Mouse (Mus musculus): ENCODE measurements around the gene Arhgef7.

The Arhgef7 gene

GRCm38 (mm10) chr8:11712244-11712643 is 15.3 kb upstream of the Arhgef7 start:
- no peak for DNase-seq (ENCODE audit: low read depth in 1 of 2, low spot score in 2 of 2)

- no peak for DNase-seq (ENCODE audit: low read depth in 1 of 2, low spot score in 2 of 2)
Measured at GRCm38 (mm10) chr8:11717194-11717593, 10.3 kb upstream of the Arhgef7 start.

GRCm38 (mm10) chr8:11727273-11727650 is 259 bp upstream of the Arhgef7 start:
- DNase-seq (ENCODE audit: low read depth in 1 of 2, low spot score in 2 of 2) = no peak

- no peak for DNase-seq (ENCODE audit: low read depth in 1 of 2, low spot score in 2 of 2)
Measured at GRCm38 (mm10) chr8:11728482-11729295, 1.2 kb downstream of the Arhgef7 start.

GRCm38 (mm10) chr8:11730271-11730940 is 2.9 kb downstream of the Arhgef7 start:
- no peak for DNase-seq (ENCODE audit: low read depth in 1 of 2, low spot score in 2 of 2)

GRCm38 (mm10) chr8:11735672-11736235 is 8.2 kb downstream of the Arhgef7 start:
- DNase-seq (ENCODE audit: low read depth in 1 of 2, low spot score in 2 of 2) = no peak

GRCm38 (mm10) chr8:11737096-11737495 is 9.6 kb downstream of the Arhgef7 start:
- DNase-seq (ENCODE audit: low read depth in 1 of 2, low spot score in 2 of 2) = no peak

- no peak for DNase-seq (ENCODE audit: low read depth in 1 of 2, low spot score in 2 of 2)
Measured at GRCm38 (mm10) chr8:11739082-11739481, 11.6 kb downstream of the Arhgef7 start.

GRCm38 (mm10) chr8:11740857-11741256 is 13.3 kb downstream of the Arhgef7 start:
- no peak for DNase-seq (ENCODE audit: low read depth in 1 of 2, low spot score in 2 of 2)

- DNase-seq (ENCODE audit: low read depth in 1 of 2, low spot score in 2 of 2) = no peak
Measured at GRCm38 (mm10) chr8:11743580-11743979, 16.1 kb downstream of the Arhgef7 start.

GRCm38 (mm10) chr8:11746850-11747600 is 19.5 kb downstream of the Arhgef7 start:
- no peak for DNase-seq (ENCODE audit: low read depth in 1 of 2, low spot score in 2 of 2)

- DNase-seq (ENCODE audit: low read depth in 1 of 2, low spot score in 2 of 2) = no peak
Measured at GRCm38 (mm10) chr8:11749472-11749871, 22.0 kb downstream of the Arhgef7 start.

GRCm38 (mm10) chr8:11752338-11752737 is 24.8 kb downstream of the Arhgef7 start:
- no peak for DNase-seq (ENCODE audit: low read depth in 1 of 2, low spot score in 2 of 2)

GRCm38 (mm10) chr8:11753155-11753941 is 25.8 kb downstream of the Arhgef7 start:
- DNase-seq (ENCODE audit: low read depth in 1 of 2, low spot score in 2 of 2) = no peak

- DNase-seq (ENCODE audit: low read depth in 1 of 2, low spot score in 2 of 2) = no peak
Measured at GRCm38 (mm10) chr8:11754723-11755122, 27.2 kb downstream of the Arhgef7 start.

GRCm38 (mm10) chr8:11755873-11756272 is 28.4 kb downstream of the Arhgef7 start:
- DNase-seq (ENCODE audit: low read depth in 1 of 2, low spot score in 2 of 2) = peak; percentile 73 to 82

GRCm38 (mm10) chr8:11757568-11758481 is 30.3 kb downstream of the Arhgef7 start:
- DNase-seq (ENCODE audit: low read depth in 1 of 2, low spot score in 2 of 2) = peak; percentile 54 to 85

GRCm38 (mm10) chr8:11758482-11759281 is 31.2 kb downstream of the Arhgef7 start:
- no peak for DNase-seq (ENCODE audit: low read depth in 1 of 2, low spot score in 2 of 2)

GRCm38 (mm10) chr8:11761551-11761950 is 34.0 kb downstream of the Arhgef7 start:
- DNase-seq (ENCODE audit: low read depth in 1 of 2, low spot score in 2 of 2) = no peak

All from monocyte, adult 2 months (primary cell).